Mouse (Mus musculus) spleen, adult 2 months (tissue): Measurements from ENCODE around the gene Slc20a1.

ENCODE experiments used
- CTCF ChIP-seq: fragments of 200-500 bp; IDR thresholded peaks from 2 replicates; pipeline ENCODE4 v1.5.1; 2011; ENCODE audit warnings: mild to moderate bottlenecking, inconsistent platforms; ENCODE audit not compliant: insufficient read depth, insufficient read length, insufficient replicate concordance; ENCODE audit errors: extremely low read depth
- POLR2A ChIP-seq: fragments of 200-500 bp; IDR thresholded peaks from 2 replicates; pipeline ENCODE4 v1.6.1; 2011; ENCODE audit warnings: low read depth, low read length, inconsistent platforms

- TF ChIP-seq POLR2A (no peak), CTCF (no peak)
Measured at GRCm38 (mm10) chr2:129243005-129243404, 44.4 kb downstream of the Slc20a1 start.
